Mouse (Mus musculus) CH12.LX (cell line): ENCODE results near the gene Vps4a. TPM values are rescaled to one million over a fixed set of nuclear protein-coding genes. Genes with fewer than 3 reads are reported as not detected.

ENCODE experiments used
- DNase-seq: peaks from one replicate; pipeline ENCODE4 v3.0.0-alpha.2; 2013; ENCODE audit errors: extremely low read depth
- H3K27ac ChIP-seq: 2 replicates; pipeline ENCODE4 v1.5.1; 2012; ENCODE audit warnings: low read depth, mild to moderate bottlenecking, control low read depth, moderate library complexity; ENCODE audit not compliant: insufficient read depth
- H3K27me3 ChIP-seq: replicated peaks from 2 replicates; pipeline ENCODE3; 2012; ENCODE audit warnings: inconsistent platforms
- H3K36me3 ChIP-seq, 2 experiments: replicated peaks in 1 of 2; 2 replicates each; pipeline versions ENCODE3 to v1.6.1; 2012; ENCODE audit warnings: inconsistent platforms in 1 of 2, low read length in 1 of 2, mild to moderate bottlenecking in 1 of 2, mixed read lengths in 1 of 2, moderate library complexity in 1 of 2; ENCODE audit not compliant: control insufficient read depth in 1 of 2, insufficient read depth in 1 of 2
- H3K4me1 ChIP-seq, 2 experiments: 2 replicates each; pipeline ENCODE4 v1.6.1; 2012; ENCODE audit warnings: inconsistent platforms in 1 of 2, moderate library complexity in 1 of 2; ENCODE audit not compliant: insufficient read depth in 2 of 2, control insufficient read depth in 1 of 2
- H3K4me2 ChIP-seq: 2 replicates; pipeline ENCODE4 v1.6.1; 2012; ENCODE audit warnings: low read depth, mild to moderate bottlenecking, control low read depth; ENCODE audit not compliant: poor library complexity, insufficient read depth, severe bottlenecking
- H3K4me3 ChIP-seq, 3 experiments: fragments of 150-350 bp in 1 of 3; sonication (generic) in 1 of 3; replicated peaks in 1 of 3; 2 replicates each; pipeline versions ENCODE3 to v1.5.1; 2011 to 2012; ENCODE audit warnings: low read depth in 2 of 3, low read length in 2 of 3, mild to moderate bottlenecking in 2 of 3, moderate library complexity in 2 of 3, control low read depth in 1 of 3, improper control_type of control experiment in 1 of 3, inconsistent platforms in 1 of 3, mixed read lengths in 1 of 3; ENCODE audit not compliant: poor library complexity in 1 of 3
- H3K79me2 ChIP-seq: replicated peaks from 2 replicates; pipeline ENCODE4 v1.6.1; 2012; ENCODE audit warnings: mild to moderate bottlenecking, moderate library complexity; ENCODE audit not compliant: control insufficient read depth, poor library complexity, insufficient read depth, severe bottlenecking; ENCODE audit errors: extremely low read depth
- H3K9ac ChIP-seq: 2 replicates; pipeline ENCODE4 v1.6.1; 2012; ENCODE audit warnings: low read depth, mild to moderate bottlenecking, control low read depth, moderate library complexity; ENCODE audit not compliant: insufficient read depth
- H3K9me3 ChIP-seq: replicated peaks from 2 replicates; pipeline ENCODE3; 2012; ENCODE audit warnings: low read length, inconsistent platforms, mixed read lengths
- CTCF ChIP-seq, 2 experiments: IDR thresholded peaks in 1 of 2; conservative IDR thresholded peaks in 1 of 2; 2 replicates each; pipeline ENCODE4 v1.5.1; 2011 to 2012; ENCODE audit warnings: low read depth in 2 of 2, low read length in 2 of 2, improper control_type of control experiment in 1 of 2, inconsistent platforms in 1 of 2, mild to moderate bottlenecking in 1 of 2, moderate library complexity in 1 of 2
- ELF1 ChIP-seq: IDR thresholded peaks from 2 replicates; pipeline ENCODE4 v1.6.1; 2014; ENCODE audit warnings: low read depth, mild to moderate bottlenecking, inconsistent platforms, low read length, improper control_type of control experiment
- EP300 ChIP-seq: IDR thresholded peaks from 2 replicates; pipeline ENCODE4 v1.6.1; 2011; ENCODE audit warnings: low read length, improper control_type of control experiment
- ETS1 ChIP-seq: conservative IDR thresholded peaks from 2 replicates; pipeline ENCODE4 v1.6.1; 2012; ENCODE audit warnings: low read depth, mild to moderate bottlenecking, inconsistent platforms, low read length, improper control_type of control experiment, moderate library complexity
- HCFC1 ChIP-seq: IDR thresholded peaks from 2 replicates; pipeline ENCODE4 v1.6.1; 2012; ENCODE audit warnings: low read depth, mild to moderate bottlenecking, inconsistent platforms, low read length, improper control_type of control experiment
- IRF4 ChIP-seq: IDR thresholded peaks from 2 replicates; pipeline ENCODE4 v1.6.1; 2014; ENCODE audit warnings: low read depth, mild to moderate bottlenecking, inconsistent platforms, low read length, improper control_type of control experiment
- JUN ChIP-seq: IDR thresholded peaks from 2 replicates; pipeline ENCODE4 v1.6.1; 2011; ENCODE audit warnings: low read depth, mild to moderate bottlenecking, low read length, improper control_type of control experiment, moderate library complexity; ENCODE audit not compliant: insufficient read depth
- JUND ChIP-seq: conservative IDR thresholded peaks from 2 replicates; pipeline ENCODE4 v1.6.1; 2011; ENCODE audit warnings: low read depth, low read length, improper control_type of control experiment
- MAX ChIP-seq: IDR thresholded peaks from 2 replicates; pipeline ENCODE4 v1.6.1; 2011; ENCODE audit warnings: low read length, improper control_type of control experiment
- MEF2A ChIP-seq: IDR thresholded peaks from 2 replicates; pipeline ENCODE4 v1.6.1; 2014; ENCODE audit warnings: low read depth, mild to moderate bottlenecking, inconsistent platforms, low read length, improper control_type of control experiment, borderline replicate concordance
- MXI1 ChIP-seq: IDR thresholded peaks from 2 replicates; pipeline ENCODE4 v1.6.1; 2011; ENCODE audit warnings: mild to moderate bottlenecking, low read depth, low read length, improper control_type of control experiment
- NELFE ChIP-seq: IDR thresholded peaks from 2 replicates; pipeline ENCODE4 v1.6.1; 2011; ENCODE audit warnings: low read depth, low read length, improper control_type of control experiment
- NRF1 ChIP-seq: IDR thresholded peaks from 2 replicates; pipeline ENCODE4 v1.6.1; 2014; ENCODE audit warnings: low read depth, mild to moderate bottlenecking, inconsistent platforms, low read length, improper control_type of control experiment, moderate library complexity
- PAX5 ChIP-seq: IDR thresholded peaks from 2 replicates; pipeline ENCODE4 v1.6.1; 2012; ENCODE audit warnings: low read length, inconsistent platforms, mixed read lengths
- RCOR1 ChIP-seq: conservative IDR thresholded peaks from 2 replicates; pipeline ENCODE4 v1.6.1; 2012; ENCODE audit warnings: low read depth, mild to moderate bottlenecking, inconsistent platforms, low read length, improper control_type of control experiment
- SIN3A ChIP-seq: IDR thresholded peaks from 2 replicates; pipeline ENCODE4 v1.6.1; 2012; ENCODE audit warnings: low read length, improper control_type of control experiment, inconsistent platforms
- TCF12 ChIP-seq: IDR thresholded peaks from 2 replicates; pipeline ENCODE4 v1.6.1; 2014; ENCODE audit warnings: low read depth, mild to moderate bottlenecking, inconsistent platforms, low read length, improper control_type of control experiment
- UBTF ChIP-seq: IDR thresholded peaks from 2 replicates; pipeline ENCODE4 v1.6.1; 2012; ENCODE audit warnings: low read depth, mild to moderate bottlenecking, inconsistent platforms, low read length, improper control_type of control experiment, moderate library complexity
- USF2 ChIP-seq: conservative IDR thresholded peaks from 2 replicates; pipeline ENCODE4 v1.6.1; 2011; ENCODE audit warnings: low read depth, low read length, improper control_type of control experiment
- ZNF384 ChIP-seq: IDR thresholded peaks from 2 replicates; pipeline ENCODE4 v1.6.1; 2012; ENCODE audit warnings: low read depth, low read length, improper control_type of control experiment, inconsistent platforms
- dilution Hi-C: fragments of 300-500 bp; cut with MboI; formaldehyde crosslinking; loops from 2 replicates; pipeline ENCODE4 v1.14.3; 2020; ENCODE audit warnings: low sequenced_read_pairs; ENCODE audit not compliant: extremely low pct_unique_long_range_greater_than_20kb, extremely low pct_ligation_motif_present
- in situ Hi-C: fragments of 300-500 bp; cut with MboI; formaldehyde crosslinking; loops from 3 replicates; pipeline ENCODE4 v1.14.3; 2019; ENCODE audit warnings: low sequenced_read_pairs, low pct_ligation_motif_present, low pct_unique_long_range_greater_than_20kb, mixed read lengths
- polyA plus RNA-seq: library from polyadenylated mRNA; unstranded; fragments of >175 nt; gene quantifications from 2 replicates; pipeline ENCODE4 v1.2.1, GENCODE M21; 2012; ENCODE audit warnings: low read depth; ENCODE audit not compliant: insufficient read length
- total RNA-seq, 2 experiments: library from RNA; depleted of rRNA; stranded (reverse); fragments of 300-350 nt in 1 of 2; fragments of >200 nt in 1 of 2; gene quantifications; 2 replicates each; pipeline ENCODE4 v1.2.3; 2012 to 2014

Vps4a gene
- total and polyA plus RNA-seq, 3 experiments, result 26.9 to 31.4 (median 27.1) TPM

- TF ChIP-seq RCOR1 (no peak; the same call in 1 of the 2 replicates), MXI1 (peak; percentile 94), USF2 (no peak), EP300 (no peak), IRF4 (peak; percentile 74; the same call in 1 of the 2 replicates), HCFC1 (peak; percentile 95), PAX5 (no peak), ETS1 (peak; percentile 45; the same call in 1 of the 2 replicates), ZNF384 (no peak), NRF1 (peak; percentile 82), JUND (no peak), MAX (peak; percentile 90), NELFE (peak; percentile 83), MEF2A (peak; percentile 66; the same call in 1 of the 2 replicates), SIN3A (peak; percentile 91)
Measured at GRCm38 (mm10) chr8:107056076-107056972, 25.3 kb downstream of the Vps4a start, which contains the start of the genes Cog8 and Nip7 (continued).

- Histone ChIP-seq H3K36me3 (peaks cover 37 to 59% of the 10 kb centered on the region in 2 experiments), H3K4me1 (peaks cover 0 to 35% of the 10 kb centered on the region in 2 experiments; a peak in 2 of 4 replicates), H3K4me2 (no peak overlapping the region; the same call in 1 of the 2 replicates), H3K27me3 (no peaks in the 10 kb centered on the region), H3K9ac (peak overlapping the region; percentile 68), H3K79me2 (peaks cover 39% of the 10 kb centered on the region), H3K4me3 (peak overlapping the region; percentile 79 to 99 (median 88))
- DNase-seq, result peak; percentile 48
- in situ Hi-C loops, result no loop called here
- TF ChIP-seq HCFC1, result no peak
- no peak for TF ChIP-seq ETS1
- TF ChIP-seq RCOR1, result no peak
- TF ChIP-seq JUND, result no peak
- TF ChIP-seq TCF12, result no peak
- TF ChIP-seq JUN, result no peak
- TF ChIP-seq CTCF (conservative IDR thresholded peaks at IDR 0.05 in 1 of 2, IDR thresholded peaks at IDR 0.05 in 1 of 2; ENCODE audit: low read depth in 2 of 2, low read length in 2 of 2), result no peak; a peak in 1 of 4 replicates
- TF ChIP-seq ELF1, result no peak
- TF ChIP-seq UBTF, result no peak
- TF ChIP-seq ZNF384, result no peak
- TF ChIP-seq, all 38 proteins: peak for 0
- dilution Hi-C loops, result no loop called here
- H3K9me3 ChIP-seq, result no peaks in the 10 kb centered on the region
- H3K27ac ChIP-seq, result peak overlapping the region; percentile 49
Measured at GRCm38 (mm10) chr8:107056973-107057369, 25.9 kb downstream of the Vps4a start.
